9 mouse cellular contexts compared by ENCODE assay signal in genomic region chr3:107466577-107466976, GRCm38 (mm10). TPM values are rescaled to one million over a fixed set of nuclear protein-coding genes. Genes with fewer than 3 reads are reported as not detected.
A peak's percentile ranks its signal among the peaks of the same experiment; 100 is the strongest.
DNase-seq lines count a peak whose midpoint lies in the region; ATAC-seq and TF ChIP-seq lines count a peak whose summit lies in the region.
"Had no signal": no experiment of that assay in that cellular context is flagged by ENCODE, and none has a peak within 500 bp of the region (broad histone marks: within the 10 kb centered on the region; RNA-seq: fewer than 3 reads in every experiment).

No protein-coding gene starts in this region.

- 0 out of 2 replicates have a peak, but pooled peaks have one; percentile 41 for TF ChIP-seq EP300 in heart, adult 2 months (IDR thresholded peaks at IDR 0.05; ENCODE audit: insufficient read depth, low read depth, low read length)
- TF ChIP-seq EP300 in stomach, postnatal 0 days (optimal IDR thresholded peaks at IDR 0.05) = no peak

- no peak overlapping the region for H3K27ac ChIP-seq in heart, adult 2 months
- no peak overlapping the region for H3K27ac ChIP-seq in heart, embryonic 12.5 days (ENCODE audit: poor library complexity, severe bottlenecking)
- H3K27ac ChIP-seq in left cerebral cortex, adult 2 months = no peak overlapping the region
- no peak overlapping the region for H3K27ac ChIP-seq in midbrain, embryonic 14.5 days (replicated peaks; ENCODE audit: low read depth, low read length)
- no peak overlapping the region for H3K27ac ChIP-seq in stomach, postnatal 0 days (replicated peaks)
- H3K27ac ChIP-seq: liver, embryonic 13.5 days had no signal

- H3K36me3 ChIP-seq in heart, adult 2 months (ENCODE audit: control insufficient read depth, insufficient read depth, low read length) = no peaks in the 10 kb centered on the region
- no peaks in the 10 kb centered on the region for H3K36me3 ChIP-seq in heart, embryonic 12.5 days
- no peaks in the 10 kb centered on the region for H3K36me3 ChIP-seq in midbrain, embryonic 14.5 days (ENCODE audit: control insufficient read depth, insufficient read depth, low read length)
- H3K36me3 ChIP-seq in stomach, postnatal 0 days (ENCODE audit: control insufficient read depth, insufficient read depth, low read length) = no peaks in the 10 kb centered on the region
- H3K36me3 ChIP-seq: liver, embryonic 13.5 days had no signal

- no peaks in the 10 kb centered on the region for H3K9me3 ChIP-seq in heart, embryonic 12.5 days (replicated peaks)
- no peaks in the 10 kb centered on the region for H3K9me3 ChIP-seq in midbrain, embryonic 14.5 days (ENCODE audit: control insufficient read depth, low read length)
- H3K9me3 ChIP-seq in stomach, postnatal 0 days (ENCODE audit: control insufficient read depth, low read length) = no peaks in the 10 kb centered on the region
- H3K9me3 ChIP-seq: liver, embryonic 13.5 days had no signal

- no peak for ATAC-seq in heart, embryonic 12.5 days (ENCODE audit: insufficient number of reproducible peaks, low FRiP score)
- ATAC-seq in midbrain, embryonic 14.5 days (ENCODE audit: low FRiP score, low TSS enrichment) = peak; percentile 44; the same call in 1 of the 2 replicates
- no peak for ATAC-seq in stomach, postnatal 0 days (ENCODE audit: low FRiP score, low TSS enrichment)

- no peak overlapping the region for H3K9ac ChIP-seq in heart, adult 2 months (ENCODE audit: low read depth, low read length)
- no peak overlapping the region for H3K9ac ChIP-seq in heart, embryonic 12.5 days
- no peak overlapping the region for H3K9ac ChIP-seq in midbrain, embryonic 14.5 days (replicated peaks; ENCODE audit: low read length)
- H3K9ac ChIP-seq in stomach, postnatal 0 days (ENCODE audit: low read length) = no peak overlapping the region
- H3K9ac ChIP-seq: liver, embryonic 13.5 days had no signal

- H3K79me2 ChIP-seq in heart, adult 2 months (replicated peaks; ENCODE audit: control insufficient read depth, insufficient read depth, low read length) = no peaks in the 10 kb centered on the region

- H3K4me2 ChIP-seq in heart, embryonic 12.5 days = no peak overlapping the region
- H3K4me2 ChIP-seq in midbrain, embryonic 14.5 days (ENCODE audit: low read length) = no peak overlapping the region
- H3K4me2 ChIP-seq in stomach, postnatal 0 days (replicated peaks; ENCODE audit: low read depth) = no peak overlapping the region
- H3K4me2 ChIP-seq: liver, embryonic 13.5 days had no signal

- H3K27me3 ChIP-seq in heart, adult 2 months (ENCODE audit: control insufficient read depth, insufficient read depth, low read length) = no peaks in the 10 kb centered on the region
- peaks cover 74% of the 10 kb centered on the region for H3K27me3 ChIP-seq in heart, embryonic 12.5 days (replicated peaks)
- peaks cover 14% of the 10 kb centered on the region; the same call in 1 of the 2 replicates for H3K27me3 ChIP-seq in midbrain, embryonic 14.5 days (ENCODE audit: control insufficient read depth, insufficient read depth, low read length)
- peaks cover 4% of the 10 kb centered on the region; the same call in 1 of the 2 replicates for H3K27me3 ChIP-seq in stomach, postnatal 0 days (ENCODE audit: control insufficient read depth, insufficient read depth, low read length)

- H3K4me1 ChIP-seq in heart, adult 2 months (ENCODE audit: control insufficient read depth, insufficient read depth, low read length) = no peaks in the 10 kb centered on the region
- no peaks in the 10 kb centered on the region for H3K4me1 ChIP-seq in heart, embryonic 12.5 days (replicated peaks)
- no peaks in the 10 kb centered on the region for H3K4me1 ChIP-seq in midbrain, embryonic 14.5 days (ENCODE audit: control insufficient read depth, insufficient read depth, low read length)
- H3K4me1 ChIP-seq in stomach, postnatal 0 days (replicated peaks; ENCODE audit: control insufficient read depth, insufficient read depth) = no peaks in the 10 kb centered on the region
- H3K4me1 ChIP-seq: liver, embryonic 13.5 days had no signal

- DNase-seq in heart, adult 2 months = peak; percentile 53 to 82
- DNase-seq in adrenal gland, adult 2 months = peak; percentile 66
- peak; percentile 89 for DNase-seq in embryo, embryonic 10.5 days (ENCODE audit: low spot score)
- peak; percentile 70 to 80 for DNase-seq in heart, postnatal 36 days
- DNase-seq in left cerebral cortex, adult 2 months (ENCODE audit: extremely low spot score in 1 of 2, low spot score in 2 of 2) = peak; percentile 72 to 78
- peak; percentile 91 for DNase-seq in midbrain, embryonic 14.5 days
- DNase-seq in stomach, postnatal 0 days (ENCODE audit: low spot score) = peak; percentile 76
- DNase-seq: liver, embryonic 13.5 days had no signal

- intact Hi-C loops in heart, adult 2 months (cut with DNase I) = loop anchor here (1.0 to 5.0 kb wide), 5 partner anchors 109 to 374 kb away; partner anchors contain the start of gene Lamtor5
- intact Hi-C loops in heart, postnatal 36 days (cut with DNase I) = loop anchor here (1.0 to 5.0 kb wide), 5 partner anchors 109 to 374 kb away; no protein-coding TSS in a partner anchor
- intact Hi-C loops in left cerebral cortex, adult 2 months (cut with DNase I) = loop anchor here (1.0 to 10.0 kb wide), 4 partner anchors 109 to 362 kb away; partner anchors contain the start of gene Kcna2

- no peak for TF ChIP-seq POLR2A in heart, adult 2 months (IDR thresholded peaks at IDR 0.05; ENCODE audit: insufficient read depth, low read depth, low read length)

- H3K4me3 ChIP-seq in heart, adult 2 months = no peak overlapping the region
- no peak overlapping the region for H3K4me3 ChIP-seq in heart, embryonic 12.5 days
- H3K4me3 ChIP-seq in left cerebral cortex, adult 2 months = no peak overlapping the region
- H3K4me3 ChIP-seq in midbrain, embryonic 14.5 days (replicated peaks; ENCODE audit: low read depth, low read length) = no peak overlapping the region
- no peak overlapping the region for H3K4me3 ChIP-seq in stomach, postnatal 0 days (ENCODE audit: low read depth, low read length)
- H3K4me3 ChIP-seq: liver, embryonic 13.5 days had no signal

- TF ChIP-seq CTCF in heart, adult 2 months (IDR thresholded peaks at IDR 0.05) = peak; percentile 97
- TF ChIP-seq CTCF in left cerebral cortex, adult 2 months (IDR thresholded peaks at IDR 0.05) = peak; percentile 93
- TF ChIP-seq CTCF in stomach, postnatal 0 days (IDR thresholded peaks at IDR 0.05; ENCODE audit: low read depth) = peak; percentile 97

- 2% methylated on average over 6 of the region's 6 CpGs for WGBS in heart, adult 2 months
- WGBS in heart, embryonic 12.5 days = 7% methylated on average over 6 of the region's 6 CpGs
- WGBS in midbrain, embryonic 14.5 days = 8% methylated on average over 6 of the region's 6 CpGs
- 7% methylated on average over 6 of the region's 6 CpGs for WGBS in stomach, postnatal 0 days

RNA-seq across cellular contexts. Expression of gene Kcnc4, which starts 7.2 kb away (rescaled TPM):
- under 1 TPM; 0.10 to 0.18 TPM for total RNA-seq in heart, adult 2 months (2021)
- polyA plus RNA-seq in heart, adult 2 months (2012; rRNA removed) = 0.51 and 0.94 TPM in 2 replicates
- 0.12 and 0.15 TPM in 2 replicates for polyA plus RNA-seq in heart, embryonic 12.5 days (2016; fragmentation: Nextera tagmentation; extraction: Ambion mirVana)
- total RNA-seq in adrenal gland, adult 2 months (2021) = 10 to 100 TPM in 1 of 2 experiments, 1 to 10 TPM in 1; 7.4 to 13.6 TPM
- 8.6 and 10.0 TPM in 2 replicates for polyA plus RNA-seq in adrenal gland, adult 2 months (2012; rRNA removed)
- under 1 TPM; 0.11 to 0.33 TPM for total RNA-seq in heart, postnatal 36 days (2021)
- 10 to 100 TPM; 68.4 to 73.4 TPM for total RNA-seq in left cerebral cortex, adult 2 months (2021)
- polyA plus RNA-seq in midbrain, embryonic 14.5 days (2014; fragmentation: Nextera tagmentation; extraction: Ambion mirVana) = 6.2 and 8.3 TPM in 2 replicates
- polyA plus RNA-seq in stomach, postnatal 0 days (2015; fragmentation: Nextera tagmentation; extraction: Ambion mirVana) = 0.12 and 0.17 TPM in 2 replicates
- polyA plus RNA-seq: liver, embryonic 13.5 days had no signal

RNA-seq across cellular contexts. Expression of gene Slc6a17, which starts 51.2 kb away (rescaled TPM):
- 1 to 10 TPM; 2.1 to 2.8 TPM for total RNA-seq in heart, adult 2 months (2021)
- 2.3 and 3.9 TPM in 2 replicates for polyA plus RNA-seq in heart, adult 2 months (2012; rRNA removed)
- polyA plus RNA-seq in heart, embryonic 12.5 days (2016; fragmentation: Nextera tagmentation; extraction: Ambion mirVana) = 3.9 and 4.6 TPM in 2 replicates
- total RNA-seq in adrenal gland, adult 2 months (2021) = 10 to 100 TPM in 1 of 2 experiments, 1 to 10 TPM in 1; 4.3 to 13.3 TPM
- polyA plus RNA-seq in adrenal gland, adult 2 months (2012; rRNA removed) = 1.8 and 2.8 TPM in 2 replicates
- total RNA-seq in heart, postnatal 36 days (2021) = 1 to 10 TPM; 1.5 to 2.0 TPM
- total RNA-seq in left cerebral cortex, adult 2 months (2021) = 100 to 1,000 TPM; 369 to 419 TPM
- polyA plus RNA-seq in midbrain, embryonic 14.5 days (2014; fragmentation: Nextera tagmentation; extraction: Ambion mirVana) = 12.3 and 20.4 TPM in 2 replicates
- 1.7 and 2.1 TPM in 2 replicates for polyA plus RNA-seq in stomach, postnatal 0 days (2015; fragmentation: Nextera tagmentation; extraction: Ambion mirVana)
